Mouse (Mus musculus): ENCODE measurements around the gene Rcbtb1. TPM values are rescaled to one million over a fixed set of nuclear protein-coding genes. Genes with fewer than 3 reads are reported as not detected.
"Not testable (repeated sequence)": the region's sequence is repeated elsewhere in the genome, so short reads cannot be mapped to it uniquely, and the experiment has no call there.

The Rcbtb1 gene
- polyA plus RNA-seq, 1 experiment: 13.7 TPM

GRCm38 (mm10) chr14:59232003-59232402 lies 31.0 kb downstream of the Rcbtb1 start:
- no peak overlapping the region for H3K4me3 ChIP-seq (replicated peaks; ENCODE audit: control insufficient read depth, low read depth, low read length)
- 37% methylated on average over 5 of the region's 5 CpGs for WGBS
- H3K27ac ChIP-seq (ENCODE audit: control insufficient read depth, insufficient read depth, low read depth, low read length, poor library complexity): 0 out of 2 replicates have a peak overlapping the region, but pooled peaks have one; percentile 36
- TF ChIP-seq POLR2A (IDR thresholded peaks at IDR 0.05; ENCODE audit: borderline replicate concordance, control insufficient read depth, low read depth, low read length) (no peak), CTCF (IDR thresholded peaks at IDR 0.05; ENCODE audit: control insufficient read depth, insufficient read depth, low read length) (peak; percentile 38; the same call in 1 of the 2 replicates)
- no peaks in the 10 kb centered on the region for H3K4me1 ChIP-seq (ENCODE audit: control insufficient read depth, insufficient read depth, low read length)

GRCm38 (mm10) chr14:59233635-59234034 lies 32.6 kb downstream of the Rcbtb1 start:
- TF ChIP-seq CTCF (IDR thresholded peaks at IDR 0.05; ENCODE audit: control insufficient read depth, insufficient read depth, low read length) (no peak), POLR2A (IDR thresholded peaks at IDR 0.05; ENCODE audit: borderline replicate concordance, control insufficient read depth, low read depth, low read length) (no peak)
- Histone ChIP-seq H3K27ac (ENCODE audit: control insufficient read depth, insufficient read depth, low read depth, low read length, poor library complexity) (no peak overlapping the region), H3K4me1 (ENCODE audit: control insufficient read depth, insufficient read depth, low read length) (no peaks in the 10 kb centered on the region), H3K4me3 (replicated peaks; ENCODE audit: control insufficient read depth, low read depth, low read length) (no peak overlapping the region)
- WGBS: 94% methylated on average over 9 of the region's 9 CpGs

GRCm38 (mm10) chr14:59250350-59250749 lies 49.3 kb downstream of the Rcbtb1 start:
- not testable (repeated sequence) for H3K4me1 ChIP-seq (ENCODE audit: control insufficient read depth, insufficient read depth, low read length); H3K4me3 ChIP-seq (replicated peaks; ENCODE audit: control insufficient read depth, low read depth, low read length); H3K27ac ChIP-seq (ENCODE audit: control insufficient read depth, insufficient read depth, low read depth, low read length, poor library complexity)
- peak; percentile 19; the same call in 1 of the 2 replicates for TF ChIP-seq CTCF (IDR thresholded peaks at IDR 0.05; ENCODE audit: control insufficient read depth, insufficient read depth, low read length)
- WGBS: 87% methylated on average over 5 of the region's 5 CpGs

GRCm38 (mm10) chr14:59255861-59256260 lies 54.9 kb downstream of the Rcbtb1 start:
- H3K4me3 ChIP-seq (replicated peaks; ENCODE audit: control insufficient read depth, low read depth, low read length); H3K27ac ChIP-seq (ENCODE audit: control insufficient read depth, insufficient read depth, low read depth, low read length, poor library complexity); H3K4me1 ChIP-seq (ENCODE audit: control insufficient read depth, insufficient read depth, low read length): not testable (repeated sequence)
- 73% methylated on average over 1 of the region's 1 CpGs for WGBS

- peak within 1 kb of the TSS; percentile 36; the same call in 1 of the 2 replicates for H3K27ac ChIP-seq (ENCODE audit: control insufficient read depth, insufficient read depth, low read depth, low read length, poor library complexity)
- WGBS: 3% methylated on average over 3 of the region's 3 CpGs
- TF ChIP-seq POLR2A (IDR thresholded peaks at IDR 0.05; ENCODE audit: borderline replicate concordance, control insufficient read depth, low read depth, low read length) (no peak), CTCF (IDR thresholded peaks at IDR 0.05; ENCODE audit: control insufficient read depth, insufficient read depth, low read length) (no peak)
- no peaks in the 10 kb centered on the region for H3K4me1 ChIP-seq (ENCODE audit: control insufficient read depth, insufficient read depth, low read length)
- H3K4me3 ChIP-seq (replicated peaks; ENCODE audit: control insufficient read depth, low read depth, low read length): no peak within 1 kb of the TSS
These were observed 59.0 kb downstream of the Rcbtb1 start, which contains the start of gene Gm6904 for GRCm38 (mm10) chr14:59260056-59260455. Gene Gm6904, minus strand, starts transcription at chr14:59260216.

GRCm38 (mm10) chr14:59274961-59275360 lies 74.0 kb downstream of the Rcbtb1 start:
- H3K4me3 ChIP-seq (replicated peaks; ENCODE audit: control insufficient read depth, low read depth, low read length); H3K4me1 ChIP-seq (ENCODE audit: control insufficient read depth, insufficient read depth, low read length); H3K27ac ChIP-seq (ENCODE audit: control insufficient read depth, insufficient read depth, low read depth, low read length, poor library complexity): not testable (repeated sequence)
- 89% methylated on average over 4 of the region's 4 CpGs for WGBS

Other genes with a start within 250 kb of the Rcbtb1 start
- not detected in 2 replicates for gene 1700129C05Rik, start 58.3 kb upstream of the Rcbtb1 start, polyA plus RNA-seq (2011; ENCODE audit: insufficient read depth, insufficient read length, low replicate concordance, missing spikeins)
- not detected in 2 replicates for gene Gm5142, start 22.5 kb upstream of the Rcbtb1 start, polyA plus RNA-seq (2011; ENCODE audit: insufficient read depth, insufficient read length, low replicate concordance, missing spikeins)
- not detected in 2 replicates for gene Gm6904, start 59.0 kb downstream of the Rcbtb1 start, polyA plus RNA-seq (2011; ENCODE audit: insufficient read depth, insufficient read length, low replicate concordance, missing spikeins)
- 1.0 and 1.2 TPM in 2 replicates for gene Phf11a, start 96.3 kb downstream of the Rcbtb1 start, polyA plus RNA-seq (2011; ENCODE audit: insufficient read depth, insufficient read length, low replicate concordance, missing spikeins)
- 3.3 and 10.0 TPM in 2 replicates for gene Phf11b, start 140.1 kb downstream of the Rcbtb1 start, polyA plus RNA-seq (2011; ENCODE audit: insufficient read depth, insufficient read length, low replicate concordance, missing spikeins)
- 3.8 and 8.3 TPM in 2 replicates for gene Phf11d, start 164.3 kb downstream of the Rcbtb1 start, polyA plus RNA-seq (2011; ENCODE audit: insufficient read depth, insufficient read length, low replicate concordance, missing spikeins)
- 1.8 and 4.1 TPM in 2 replicates for gene Phf11c, start 194.2 kb downstream of the Rcbtb1 start, polyA plus RNA-seq (2011; ENCODE audit: insufficient read depth, insufficient read length, low replicate concordance, missing spikeins)
- 7.2 and 8.6 TPM in 2 replicates for gene Setdb2, start 239.7 kb downstream of the Rcbtb1 start, polyA plus RNA-seq (2011; ENCODE audit: insufficient read depth, insufficient read length, low replicate concordance, missing spikeins)
- 11.7 and 11.8 TPM in 2 replicates for gene Cab39l, start 239.8 kb downstream of the Rcbtb1 start, polyA plus RNA-seq (2011; ENCODE audit: insufficient read depth, insufficient read length, low replicate concordance, missing spikeins)

Measured in bone marrow, adult 2 months (tissue).